12 mouse cellular contexts compared by ENCODE assay signal in genomic region chr19:37957256-37957655, GRCm38 (mm10).
DNase-seq lines count a peak whose midpoint lies in the region; ATAC-seq and TF ChIP-seq lines count a peak whose summit lies in the region.
"Had no signal": no experiment of that assay in that cellular context is flagged by ENCODE, and none has a peak within 500 bp of the region (broad histone marks: within the 10 kb centered on the region; RNA-seq: fewer than 3 reads in every experiment).

No protein-coding gene starts in this region.

- H3K79me2 ChIP-seq in heart, adult 2 months (replicated peaks; ENCODE audit: control insufficient read depth, insufficient read depth, low read length): no peaks in the 10 kb centered on the region

- no peak overlapping the region for H3K4me2 ChIP-seq in intestine, embryonic 16.5 days (ENCODE audit: low read depth, low read length)
- H3K4me2 ChIP-seq: neural tube, embryonic 12.5 days had no signal

- peak; percentile 13 for DNase-seq in kidney, adult 9 months
- DNase-seq in kidney, adult 18-20 months: no peak
- DNase-seq in adrenal gland, postnatal 14 days: peak; percentile 7
- peak; percentile 61 to 76 for DNase-seq in heart, adult 2 months
- peak; percentile 14 for DNase-seq in lung, postnatal 14 days
- DNase-seq in retina, postnatal 1 day: no peak
- DNase-seq in frontal cortex, postnatal 10 days (ENCODE audit: low spot score in 2 of 2): no peak
- DNase-seq: right cerebral cortex, adult 18-20 months had no signal

- 0 out of 2 replicates have a peak, but pooled peaks cover 2% of the 10 kb centered on the region for H3K27me3 ChIP-seq in heart, adult 2 months (ENCODE audit: control insufficient read depth, insufficient read depth, low read length)
- H3K27me3 ChIP-seq in intestine, embryonic 16.5 days (replicated peaks; ENCODE audit: control insufficient read depth, insufficient read depth, low read length): no peaks in the 10 kb centered on the region
- H3K27me3 ChIP-seq: CH12.LX; neural tube, embryonic 12.5 days had no signal

- TF ChIP-seq CTCF in heart, adult 2 months (IDR thresholded peaks at IDR 0.05): no peak

- TF ChIP-seq EP300 in heart, adult 2 months (IDR thresholded peaks at IDR 0.05; ENCODE audit: insufficient read depth, low read depth, low read length): 0 out of 2 replicates have a peak, but pooled peaks have one; percentile 31

- intact Hi-C loops in heart, adult 2 months (cut with DNase I): loop anchor here (2.0 to 5.0 kb wide), 2 partner anchors 50 to 96 kb away; no protein-coding TSS in a partner anchor

- no peaks in the 10 kb centered on the region for H3K9me3 ChIP-seq in intestine, embryonic 16.5 days (ENCODE audit: control insufficient read depth, low read length)
- H3K9me3 ChIP-seq: megakaryocyte, embryonic 14.5 days; neural tube, embryonic 12.5 days had no signal

- no peak overlapping the region for H3K9ac ChIP-seq in heart, adult 2 months (ENCODE audit: low read depth, low read length)
- no peak overlapping the region for H3K9ac ChIP-seq in intestine, embryonic 16.5 days (ENCODE audit: low read depth, low read length)
- H3K9ac ChIP-seq: neural tube, embryonic 12.5 days had no signal

- TF ChIP-seq POLR2A in heart, adult 2 months (IDR thresholded peaks at IDR 0.05; ENCODE audit: insufficient read depth, low read depth, low read length): no peak

- no peak for ATAC-seq in intestine, embryonic 16.5 days

- 34% methylated on average over 7 of the region's 7 CpGs for whole genome bisulfite sequencing in heart, adult 2 months
- WGBS in intestine, embryonic 16.5 days: 79% methylated on average over 7 of the region's 7 CpGs

- H3K27ac ChIP-seq in heart, adult 2 months: peak overlapping the region; percentile 53
- H3K27ac ChIP-seq in intestine, embryonic 16.5 days (ENCODE audit: low read length): no peak overlapping the region
- H3K27ac ChIP-seq: neural tube, embryonic 12.5 days had no signal

- H3K36me3 ChIP-seq in heart, adult 2 months (ENCODE audit: control insufficient read depth, insufficient read depth, low read length): no peaks in the 10 kb centered on the region
- no peaks in the 10 kb centered on the region for H3K36me3 ChIP-seq in intestine, embryonic 16.5 days (ENCODE audit: control insufficient read depth, insufficient read depth, low read length)
- H3K36me3 ChIP-seq: neural tube, embryonic 12.5 days had no signal

- H3K4me3 ChIP-seq in heart, adult 2 months: no peak overlapping the region
- H3K4me3 ChIP-seq in intestine, embryonic 16.5 days (ENCODE audit: low read length): no peak overlapping the region
- H3K4me3 ChIP-seq: megakaryocyte, embryonic 14.5 days; neural tube, embryonic 12.5 days had no signal

- peaks cover 2% of the 10 kb centered on the region; the same call in 1 of the 2 replicates for H3K4me1 ChIP-seq in heart, adult 2 months (ENCODE audit: control insufficient read depth, insufficient read depth, low read length)
- H3K4me1 ChIP-seq in intestine, embryonic 16.5 days (ENCODE audit: control insufficient read depth, insufficient read depth, low read length): no peaks in the 10 kb centered on the region
- H3K4me1 ChIP-seq: neural tube, embryonic 12.5 days had no signal

Comparison
In these comparisons a context has a peak if more than half of its experiments do, and no peak if none do; other contexts are left out.
1. DNase-seq: peak in kidney, adult 9 months (single experiment), adrenal gland, postnatal 14 days (single experiment), heart, adult 2 months (2 of 2) and lung, postnatal 14 days (single experiment); none in kidney, adult 18-20 months (single experiment), retina, postnatal 1 day (single experiment) and frontal cortex, postnatal 10 days (0 of 2).